Mouse (Mus musculus) adrenal gland, postnatal 4 days (tissue): Measurements from ENCODE around the gene Pnpla1. TPM values are rescaled to one million over a fixed set of nuclear protein-coding genes. Genes with fewer than 3 reads are reported as not detected.
"Not testable (repeated sequence)": the region's sequence is repeated elsewhere in the genome, so short reads cannot be mapped to it uniquely, and the experiment has no call there.

ENCODE experiments used
- DNase-seq, 2 experiments: peaks; one replicate each; pipeline ENCODE4 v3.0.0; 2021 to 2022; ENCODE audit warnings: low spot score in 2 of 2, mixed read lengths in 2 of 2
- total RNA-seq, 2 experiments: library from RNA; stranded (reverse); gene quantifications; 2 replicates each; pipeline ENCODE4 v1.2.3; 2021

The Pnpla1 gene
- total RNA-seq, 2 experiments from 2014 or later: 0.06 to 0.11 TPM

DNA sequence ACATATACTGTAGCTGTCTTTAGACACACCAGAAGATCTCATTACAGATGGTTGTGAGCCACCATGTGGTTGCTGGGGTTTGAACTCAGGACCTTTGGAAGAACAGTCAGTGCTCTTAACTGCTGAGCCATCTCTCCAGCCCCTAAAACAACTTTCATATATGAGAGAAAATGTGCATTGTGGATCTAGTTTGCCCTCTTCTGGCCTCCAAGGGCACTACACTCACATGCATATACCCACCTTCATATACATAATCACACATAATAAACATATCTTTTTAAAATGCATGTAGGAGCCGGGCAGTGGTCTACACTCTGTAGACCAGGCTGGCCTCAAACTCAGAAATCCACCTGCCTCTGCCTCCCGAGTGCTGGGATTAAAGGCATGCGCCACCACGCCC, 16.3 kb upstream of the Pnpla1 start:
- not testable (repeated sequence) for DNase-seq

DNA sequence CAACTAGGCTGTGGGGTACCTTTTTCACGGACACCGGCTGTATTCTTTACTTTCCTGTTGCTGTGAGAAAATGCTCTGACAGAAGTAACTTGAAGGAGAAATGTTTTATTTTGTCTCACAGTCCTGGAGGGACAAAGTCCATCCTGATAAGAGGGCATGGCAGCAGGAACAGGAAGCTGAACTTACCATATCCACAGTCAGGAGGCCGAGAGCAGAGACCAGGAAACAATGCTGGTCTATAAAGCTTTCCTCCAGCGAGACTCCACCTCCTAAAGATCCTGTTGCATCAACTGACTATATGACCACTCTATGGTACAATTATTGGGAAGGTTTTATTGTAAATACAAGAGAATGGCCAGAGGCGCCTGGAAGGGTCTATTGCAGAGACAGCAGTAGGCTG, 14.5 kb upstream of the Pnpla1 start:
- DNase-seq: no peak

DNA sequence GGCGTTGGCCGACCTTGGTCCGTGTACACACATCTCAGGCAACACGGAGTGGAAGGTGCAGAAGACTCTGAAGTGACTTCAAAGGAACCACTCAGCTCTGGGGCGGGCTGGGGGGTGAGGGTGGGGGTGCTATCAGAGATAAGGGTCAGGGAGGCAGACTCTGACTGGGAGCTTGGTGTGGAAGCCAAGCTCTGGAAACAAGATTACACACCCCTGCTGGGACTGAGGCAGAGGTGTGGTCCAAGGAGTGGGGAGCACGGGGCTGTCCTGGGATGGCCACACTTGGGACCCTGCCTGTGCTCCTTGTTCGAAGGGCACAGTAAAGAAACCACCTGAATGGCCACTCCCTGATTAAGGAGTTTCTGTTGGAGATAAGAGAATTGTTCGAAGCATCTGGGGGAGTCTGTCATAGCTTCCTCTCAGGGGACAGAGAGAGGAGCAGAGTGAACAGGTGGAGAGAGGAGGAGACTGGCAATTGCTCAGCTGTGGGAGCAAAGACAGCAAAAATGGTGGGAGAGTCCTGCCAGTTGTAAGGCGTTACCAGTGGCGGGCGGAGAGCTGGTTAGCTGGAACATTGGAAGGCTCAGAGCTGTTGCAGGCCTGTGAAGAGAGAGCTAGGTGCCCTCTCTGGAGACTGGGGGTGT, 11.1 kb upstream of the Pnpla1 start:
- no peak for DNase-seq

DNA sequence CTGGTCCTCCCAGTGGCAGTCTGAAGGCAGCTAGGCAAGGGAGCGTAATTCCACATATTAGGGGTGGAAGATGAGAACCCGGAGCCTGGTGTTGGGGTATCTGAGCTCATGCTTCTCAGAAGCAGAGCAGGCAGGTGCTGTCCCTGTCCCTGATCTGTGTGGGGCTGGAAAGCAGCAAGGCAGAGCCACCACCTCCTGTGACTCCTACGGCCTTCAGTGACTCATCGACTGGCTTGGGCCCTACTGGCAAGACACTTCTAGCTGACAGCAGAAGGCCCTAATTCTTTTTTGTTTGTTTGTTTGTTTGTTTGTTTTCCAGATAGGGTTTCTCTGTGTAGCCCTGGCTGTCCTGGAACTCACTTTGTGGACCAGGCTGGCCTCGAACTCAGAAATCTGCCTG, 7.7 kb upstream of the Pnpla1 start:
- no peak for DNase-seq

DNA sequence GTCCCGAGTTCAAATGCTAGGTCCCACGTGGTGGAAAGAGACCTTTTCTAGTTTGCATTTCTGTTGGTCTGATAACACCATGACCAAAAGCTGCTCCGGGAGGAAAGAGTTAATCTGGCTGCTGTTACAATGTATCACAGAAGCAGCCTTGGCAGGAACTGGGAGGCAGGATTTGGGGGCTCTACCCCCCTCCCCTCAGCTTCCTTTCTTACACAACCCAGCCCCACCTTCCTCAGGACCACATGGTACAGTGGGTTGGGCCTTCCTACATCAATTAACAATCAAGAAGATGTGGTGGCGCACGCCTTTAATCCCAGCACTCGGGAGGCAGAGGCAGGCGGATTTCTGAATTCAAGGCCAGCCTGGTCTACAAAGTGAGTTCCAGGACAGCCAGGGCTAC, 3.8 kb upstream of the Pnpla1 start:
- DNase-seq: no peak

DNA sequence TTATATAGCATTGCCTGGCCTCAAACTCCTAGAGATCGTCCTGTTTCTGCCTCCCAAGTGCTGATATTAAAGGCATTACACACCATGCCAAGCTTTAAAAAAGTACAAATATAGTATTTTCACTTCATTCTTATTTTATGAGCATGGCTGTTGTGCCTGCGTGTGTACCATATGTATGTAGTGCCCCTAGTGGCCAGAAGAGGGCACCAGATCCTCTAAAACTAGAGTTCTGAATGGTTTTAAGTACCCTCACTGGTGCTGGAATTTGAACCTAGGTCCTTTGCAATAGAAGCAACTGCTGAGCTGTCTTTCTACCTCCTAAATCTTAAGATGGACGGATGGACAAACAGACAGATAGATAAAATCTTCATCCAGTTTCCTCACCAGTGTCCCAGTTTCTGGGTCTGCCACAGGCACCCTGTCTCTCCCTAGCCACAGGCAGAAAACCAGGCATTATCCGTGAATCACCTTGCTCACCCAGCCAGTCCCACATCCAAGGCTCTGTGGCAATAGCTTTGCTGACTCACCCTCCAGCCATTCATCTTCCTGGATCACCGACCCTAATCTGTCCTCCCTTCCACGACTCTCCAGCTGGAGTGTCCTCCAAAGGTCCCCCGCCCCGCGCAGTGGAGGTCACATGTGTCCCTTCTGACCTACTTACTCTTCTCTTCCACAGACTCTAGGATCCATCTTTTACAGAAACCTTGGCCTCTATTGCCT, 2.9 kb upstream of the Pnpla1 start:
- DNase-seq: peak in 1 of 2 experiments; percentile 68

DNA sequence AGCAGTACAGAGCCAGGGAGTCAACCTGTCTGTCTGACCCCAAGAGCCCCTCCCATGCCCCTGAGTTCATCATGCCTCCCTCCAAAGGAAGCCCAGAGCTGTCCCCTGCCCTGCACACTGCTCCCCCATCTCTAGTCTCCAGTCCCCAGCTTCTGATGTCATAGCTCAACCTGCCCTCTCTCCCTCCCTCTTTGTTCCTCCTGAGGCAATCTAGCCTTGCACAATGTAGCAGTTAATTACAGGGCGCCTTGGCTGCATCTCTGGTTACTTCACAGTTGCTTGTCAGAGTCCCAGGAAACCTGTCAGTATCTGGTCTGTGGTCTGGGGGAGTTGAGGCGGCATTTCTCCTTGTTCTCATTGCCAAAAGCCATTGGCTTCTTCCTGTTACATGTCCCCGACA, 2.2 kb upstream of the Pnpla1 start:
- no peak for DNase-seq

DNA sequence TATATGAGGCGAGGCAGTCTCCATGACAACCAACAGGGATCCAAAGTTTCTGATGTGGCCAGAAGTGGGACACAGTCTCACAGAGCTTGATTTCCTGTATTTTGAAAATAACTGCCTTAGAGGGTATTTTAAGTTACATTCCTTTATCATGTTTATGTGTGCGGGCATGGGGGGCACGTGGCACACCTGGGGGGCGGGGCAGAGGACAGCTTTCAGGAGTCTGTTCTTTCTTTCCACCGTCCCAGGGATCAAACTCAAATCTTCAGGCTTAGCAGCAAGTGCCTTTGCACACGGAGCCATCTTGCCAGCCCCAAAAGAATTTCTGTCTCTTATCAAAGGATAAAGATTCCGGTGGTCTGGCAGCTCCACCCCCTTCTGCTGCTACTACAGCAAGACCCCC, 5.7 kb downstream of the Pnpla1 start:
- no peak for DNase-seq

DNA sequence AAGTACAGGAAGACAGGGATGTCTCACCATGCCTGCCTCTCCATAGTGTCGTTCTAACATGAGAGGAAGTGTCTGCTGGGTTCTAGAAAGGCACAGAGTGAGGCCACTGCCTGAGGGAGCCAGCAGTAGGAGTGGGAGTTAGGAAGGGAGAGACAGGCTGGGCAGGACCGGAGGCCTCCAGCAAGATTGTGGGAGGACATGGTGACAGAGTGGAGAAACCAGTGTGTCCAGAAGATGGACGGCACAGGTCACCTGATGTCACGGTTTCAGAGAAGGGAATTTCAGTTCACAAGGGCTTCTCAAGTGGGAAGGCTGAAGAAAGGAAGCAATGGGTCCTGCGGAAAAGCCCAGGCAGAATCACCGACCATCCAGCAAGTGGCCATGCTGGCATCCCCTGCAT, 6.3 kb downstream of the Pnpla1 start:
- no peak for DNase-seq

DNA sequence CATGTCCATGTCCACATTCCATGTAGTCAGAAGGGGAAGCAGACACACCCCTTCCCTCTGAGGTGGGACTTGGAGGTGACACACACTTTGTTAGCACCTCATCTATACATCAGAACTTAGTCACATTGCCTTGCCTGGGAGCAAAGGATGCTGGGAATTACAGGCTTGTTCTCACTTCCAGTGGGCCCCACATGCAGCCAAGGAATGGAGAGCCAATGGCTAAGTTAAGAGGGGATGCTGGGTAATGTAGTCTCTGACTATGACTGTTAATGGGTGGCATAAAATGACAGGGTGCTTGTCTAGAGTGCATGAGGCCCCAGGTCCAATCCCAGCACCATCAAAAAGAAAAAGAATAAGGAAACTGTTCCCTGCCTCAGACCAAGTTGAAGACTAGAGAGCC, 8.7 kb downstream of the Pnpla1 start:
- no peak for DNase-seq

DNA sequence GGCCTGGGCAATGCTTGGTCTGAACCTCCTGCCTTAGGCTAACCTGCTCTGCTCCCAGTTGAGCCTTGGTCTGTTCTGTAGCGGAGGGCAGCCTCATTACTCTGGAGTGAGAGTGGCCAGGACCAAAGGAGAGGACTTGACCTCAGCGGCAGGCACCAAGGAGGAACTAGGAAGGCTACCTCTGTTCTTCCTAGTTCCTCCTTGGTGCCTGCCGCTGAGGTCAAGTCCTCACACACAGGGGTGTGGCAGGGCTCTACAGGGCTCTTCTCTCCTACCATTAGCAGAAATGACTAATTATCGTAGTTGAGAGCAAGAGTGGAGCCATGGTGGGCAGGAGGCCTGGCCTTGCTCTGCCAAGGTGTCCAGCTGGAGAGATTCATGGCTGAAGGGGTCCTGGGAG, 9.2 kb downstream of the Pnpla1 start:
- DNase-seq: no peak

DNA sequence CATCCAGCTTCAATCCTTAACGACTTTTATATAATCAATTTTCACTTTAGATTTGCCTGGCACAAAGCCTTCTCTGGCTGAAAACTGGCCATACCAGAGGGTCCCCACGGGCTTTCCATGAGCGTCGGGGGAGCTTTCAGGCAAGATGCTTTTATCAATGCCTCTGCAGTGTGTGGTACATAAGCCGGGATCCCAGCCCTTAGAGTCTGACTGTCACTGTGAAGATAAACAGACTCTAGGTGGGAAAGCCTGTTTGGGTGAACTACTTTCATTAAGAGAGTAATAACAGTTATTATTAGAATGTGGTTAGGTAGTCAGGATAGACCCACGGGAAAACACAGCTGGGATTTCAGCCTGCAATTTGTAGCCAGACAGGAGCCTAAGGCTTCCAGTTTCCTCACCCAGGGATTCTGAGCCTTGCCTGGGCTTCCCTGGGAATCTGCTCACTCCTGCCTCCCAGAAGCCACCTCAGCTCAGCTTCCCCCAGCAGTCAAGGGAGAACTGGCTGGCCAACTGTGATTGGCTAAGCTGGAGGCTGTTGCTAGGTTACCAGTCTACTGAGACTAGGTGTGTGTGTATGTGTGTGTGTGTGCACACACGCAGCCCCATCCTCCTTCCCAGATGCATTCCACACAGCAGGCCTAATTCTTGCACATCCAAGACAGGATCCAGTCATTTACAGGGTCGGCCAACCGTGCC, 11.3 kb downstream of the Pnpla1 start:
- DNase-seq: no peak

DNA sequence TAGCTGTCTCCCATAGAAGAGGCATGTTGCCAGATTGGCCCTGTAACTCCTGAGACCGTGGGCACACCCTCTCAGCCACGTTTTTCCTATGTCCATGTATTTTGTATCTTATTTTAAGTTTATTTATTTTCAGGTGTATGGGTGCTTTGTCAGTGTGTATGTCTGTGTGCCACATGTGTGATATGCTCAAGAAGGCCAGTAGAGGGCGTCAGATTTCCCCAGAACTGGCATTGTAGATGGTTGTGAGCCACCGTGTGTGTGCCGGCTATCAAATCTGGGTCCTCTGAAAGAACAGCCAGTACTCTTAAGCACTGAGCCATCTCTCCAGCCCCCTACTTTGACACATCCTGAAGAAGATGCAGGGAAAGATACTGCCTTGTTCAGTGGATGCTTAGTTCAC, 12.2 kb downstream of the Pnpla1 start:
- DNase-seq: no peak

DNA sequence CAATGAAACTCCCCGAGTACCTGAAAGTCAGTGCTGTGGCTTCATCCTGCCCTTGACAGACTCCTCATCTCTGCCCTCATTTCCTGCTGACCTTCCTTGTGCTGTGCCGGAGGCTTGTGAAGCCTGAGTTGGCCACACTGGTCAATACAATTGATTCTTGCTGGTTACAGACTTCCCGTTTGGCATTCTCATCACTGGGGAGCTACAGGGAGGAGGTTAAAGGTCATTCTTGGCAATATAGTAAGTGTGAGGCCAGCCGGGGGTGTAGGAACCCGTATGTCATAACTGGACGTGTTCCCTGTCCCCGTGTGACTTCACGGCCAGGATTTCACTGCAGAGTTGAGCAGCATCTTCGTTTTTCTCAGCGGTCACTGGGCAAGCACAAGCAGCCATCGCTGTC, 13.6 kb downstream of the Pnpla1 start:
- DNase-seq: no peak

DNA sequence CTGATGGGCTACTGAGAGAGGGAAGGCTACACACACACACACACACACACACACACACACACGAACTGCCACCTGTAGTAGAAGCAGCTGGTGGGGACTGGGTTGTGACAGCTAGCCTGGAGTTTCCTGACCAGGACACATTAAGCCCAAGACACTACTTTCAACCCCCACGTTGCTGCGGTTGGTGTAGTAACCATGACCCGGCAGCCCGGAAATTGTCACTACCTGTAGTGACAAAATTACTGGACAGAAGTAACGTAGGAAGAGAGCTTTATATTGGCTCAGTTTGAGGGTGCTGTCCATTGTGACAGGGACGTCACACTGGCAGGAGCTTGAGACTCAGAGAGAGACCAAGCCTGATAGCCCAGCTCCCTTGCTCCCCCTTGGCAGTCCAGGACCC, 14.1 kb downstream of the Pnpla1 start:
- no peak for DNase-seq

DNA sequence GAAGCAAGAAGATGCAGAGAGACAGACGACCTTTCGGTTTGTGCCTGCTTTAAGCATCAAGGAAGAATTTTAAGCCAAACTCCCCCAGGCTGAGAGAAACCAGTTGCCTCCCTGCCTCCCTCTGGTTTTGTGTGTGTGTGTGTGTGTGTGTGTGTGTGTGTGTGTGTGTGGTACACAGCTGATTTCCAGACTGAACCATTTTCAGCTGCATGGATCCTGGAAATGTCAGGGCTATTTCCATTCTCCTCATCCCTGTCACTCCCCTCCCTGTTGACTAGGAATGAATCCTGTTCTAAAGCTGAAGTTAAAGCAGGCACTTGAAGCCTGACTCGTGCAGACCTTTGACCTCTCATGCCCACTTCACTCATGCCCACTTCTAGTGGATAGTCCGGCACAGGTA, 16.0 kb downstream of the Pnpla1 start:
- DNase-seq: no peak

DNA sequence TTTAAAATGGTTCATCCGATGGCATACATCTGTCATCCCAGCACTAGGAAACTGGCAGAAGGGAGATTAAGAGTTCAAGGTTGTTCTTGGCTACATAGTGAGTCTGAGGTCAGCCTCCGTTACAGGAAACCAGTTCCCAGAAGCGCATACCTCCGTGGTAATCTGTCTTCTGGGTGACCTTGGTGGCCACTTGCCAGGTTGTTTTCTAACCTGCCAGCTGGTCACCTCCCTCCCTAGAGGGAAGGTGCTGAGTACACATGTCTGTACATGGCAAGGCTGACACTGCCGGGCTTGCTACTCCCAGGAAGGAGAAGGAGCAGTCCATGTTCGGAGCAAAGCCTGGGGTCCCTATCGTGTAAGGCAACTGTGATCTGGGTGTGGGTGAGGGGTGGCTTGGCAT, 16.6 kb downstream of the Pnpla1 start:
- DNase-seq: peak; percentile 22 to 43

DNA sequence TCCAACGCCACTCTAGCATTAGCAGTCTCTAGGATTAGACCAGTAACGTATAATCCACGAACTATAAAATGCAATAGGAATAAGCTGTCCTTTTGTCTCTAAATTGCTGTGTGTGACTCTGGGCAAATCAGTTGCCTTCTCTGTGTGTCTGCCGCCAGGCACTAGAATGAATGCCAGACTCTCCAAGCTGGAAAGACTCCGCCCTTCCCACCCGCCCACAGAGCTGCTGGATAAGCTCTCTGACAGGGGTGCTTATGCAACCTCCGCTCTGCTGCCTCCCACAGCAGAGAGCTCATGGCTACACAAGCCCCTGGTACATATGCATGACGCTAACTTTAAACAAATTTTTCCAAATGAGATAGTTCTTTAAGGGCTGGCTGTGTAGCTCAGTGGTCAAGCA, 17.1 kb downstream of the Pnpla1 start:
- DNase-seq: no peak

DNA sequence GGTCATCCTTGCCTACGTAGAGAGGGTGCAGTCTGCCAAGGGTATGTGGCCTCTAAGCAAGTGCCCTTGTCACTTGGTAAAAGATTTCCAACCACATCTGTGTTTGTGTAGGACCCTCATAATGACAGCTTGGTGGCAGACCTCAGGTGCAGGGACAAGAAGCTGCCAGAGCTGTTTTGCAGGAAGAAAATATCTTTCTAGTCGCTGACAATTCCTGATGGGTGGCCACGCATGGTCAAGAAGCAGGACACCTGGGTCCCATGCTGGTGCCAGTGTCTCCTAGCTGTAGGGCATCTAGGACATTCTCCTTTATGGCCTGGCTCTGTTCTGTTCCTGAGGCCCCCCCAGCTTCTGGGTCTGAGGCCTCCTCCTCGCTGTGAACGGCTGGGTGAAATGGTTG, 18.1 kb downstream of the Pnpla1 start:
- DNase-seq: no peak

DNA sequence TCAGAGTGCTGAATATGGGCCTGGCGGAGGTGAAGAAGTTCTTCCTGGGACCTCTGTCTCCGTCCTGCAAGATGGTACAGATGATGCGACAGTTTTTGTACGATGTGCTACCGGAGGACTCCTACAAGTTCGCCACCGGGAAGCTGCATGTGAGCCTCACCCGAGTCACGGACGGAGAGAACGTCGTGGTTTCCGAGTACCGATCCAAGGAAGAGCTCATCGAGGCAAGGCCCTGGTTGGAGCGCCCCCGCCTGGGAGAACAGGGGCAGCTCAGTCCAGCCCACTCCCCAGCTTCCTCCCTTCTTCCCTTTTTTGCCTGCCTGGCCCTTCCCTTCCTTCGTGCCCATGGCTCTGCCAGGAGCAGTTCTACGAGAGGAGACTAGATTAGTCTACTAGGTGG, 18.6 kb downstream of the Pnpla1 start:
- DNase-seq: no peak

DNA sequence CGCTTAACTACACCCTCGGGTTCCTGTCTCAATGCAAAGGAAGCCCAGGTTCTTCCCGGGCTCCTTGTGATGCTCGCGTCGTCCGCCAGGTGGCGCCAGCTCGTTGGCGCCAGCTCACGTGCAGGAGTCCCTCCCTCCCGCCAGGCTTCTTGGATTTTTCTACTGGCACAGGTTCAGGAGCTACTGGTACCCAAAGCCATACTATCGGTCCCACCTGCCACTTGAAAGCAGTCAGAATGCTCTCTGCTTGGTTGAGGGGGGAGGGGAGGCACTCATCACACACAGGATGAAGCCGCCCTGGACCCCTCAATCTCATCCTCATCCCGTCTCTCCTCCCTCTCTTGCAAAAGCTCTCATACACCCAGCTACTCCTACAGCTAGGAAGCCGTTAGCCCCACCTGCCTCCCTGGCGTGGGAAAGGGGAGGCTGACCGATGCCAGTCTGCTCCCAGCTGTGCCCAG, 21.8 kb downstream of the Pnpla1 start:
- DNase-seq: peak; percentile 50 to 52

DNA sequence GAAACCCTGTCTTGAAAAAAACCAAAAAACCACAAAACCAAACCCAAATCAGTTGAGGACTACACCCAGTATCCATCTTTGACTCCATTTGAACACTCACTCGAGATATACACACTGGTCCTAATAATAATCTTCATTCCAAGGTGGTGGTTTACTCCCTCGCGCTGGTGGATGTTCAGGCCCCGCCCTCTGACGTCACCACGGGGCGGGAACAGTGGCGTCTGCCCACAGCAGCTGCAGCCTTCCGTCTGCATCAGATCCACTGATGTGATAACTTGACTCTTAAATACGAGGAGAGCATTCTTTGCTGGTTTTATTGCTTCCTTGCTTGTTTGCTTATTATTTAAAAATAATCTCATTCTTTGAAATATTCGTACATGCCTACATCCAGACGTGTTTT, 24.1 kb downstream of the Pnpla1 start:
- no peak for DNase-seq

DNA sequence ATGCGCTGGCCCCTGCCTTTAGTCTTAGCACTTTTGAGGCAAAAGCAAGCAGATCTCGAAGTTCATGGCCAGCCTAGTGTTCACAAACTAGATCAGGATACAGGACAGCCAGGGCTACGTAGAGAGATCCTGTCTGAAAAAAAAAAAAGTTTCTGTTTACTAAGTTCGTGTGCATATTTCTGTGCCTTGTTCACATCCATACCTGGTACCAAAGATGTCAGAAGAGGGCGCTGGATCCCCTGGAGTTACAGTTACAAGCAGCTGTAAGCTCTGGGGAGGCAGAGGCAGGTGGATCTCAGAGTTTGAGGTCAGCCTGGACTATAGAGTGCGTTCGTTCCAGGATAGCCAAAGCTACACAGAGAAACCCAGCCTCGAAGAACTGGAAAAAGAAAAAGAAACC, 24.6 kb downstream of the Pnpla1 start:
- DNase-seq: no peak
